In the genomic region with DNA sequence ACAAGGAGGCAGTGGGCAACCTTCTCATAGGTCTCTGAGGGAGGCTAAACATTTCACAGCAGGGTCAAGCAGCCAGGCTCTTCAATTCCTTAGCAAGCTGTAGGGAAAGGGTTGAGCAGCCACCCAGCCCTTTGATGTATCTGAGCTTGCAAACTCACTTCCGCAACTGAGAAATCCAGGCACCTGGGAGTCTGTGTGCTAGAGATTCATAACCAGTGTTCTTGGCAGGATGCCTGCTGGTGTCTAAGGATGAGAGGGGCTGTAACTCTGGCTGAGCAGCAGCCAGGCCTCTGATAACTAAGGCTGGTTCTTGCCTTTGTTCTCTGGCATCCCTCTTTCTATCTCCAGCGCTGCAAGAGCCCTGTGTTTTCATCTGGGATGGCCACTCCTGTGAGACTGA, we compare ENCODE assay signal across 16 mouse cellular contexts. TPM values are rescaled to one million over a fixed set of nuclear protein-coding genes. Genes with fewer than 3 reads are reported as not detected.
DNase-seq lines count a peak whose midpoint lies in the region; ATAC-seq and TF ChIP-seq lines count a peak whose summit lies in the region.
"Had no signal": no experiment of that assay in that cellular context is flagged by ENCODE, and none has a peak within 500 bp of the region (broad histone marks: within the 10 kb centered on the region; RNA-seq: fewer than 3 reads in every experiment).

No protein-coding gene starts in this region.

- no peak for DNase-seq in lung, postnatal 25 days (ENCODE audit: low spot score)
- peak; percentile 36 for DNase-seq in T-cell, adult 2 months (ENCODE audit: low spot score)
- DNase-seq in thymus, adult 2 months = peak; percentile 54
- no peak for DNase-seq in layer of hippocampus, adult 18-20 months (ENCODE audit: low spot score in 2 of 2)
- no peak for DNase-seq in spleen, postnatal 10 days (ENCODE audit: low spot score in 2 of 2)
- DNase-seq: embryo, embryonic 11 days; gastrocnemius, postnatal 10 days; liver, embryonic 13.5 days; midbrain, embryonic 14.5 days had no signal

- H3K9ac ChIP-seq in forebrain, embryonic 13.5 days = no peak overlapping the region
- H3K9ac ChIP-seq in forebrain, embryonic 16.5 days (replicated peaks; ENCODE audit: low read depth, low read length) = no peak overlapping the region
- H3K9ac ChIP-seq in lung, embryonic 15.5 days = no peak overlapping the region
- H3K9ac ChIP-seq: hindbrain, embryonic 13.5 days; liver, embryonic 13.5 days had no signal

- no peak for ATAC-seq in forebrain, embryonic 13.5 days
- no peak for ATAC-seq in forebrain, embryonic 16.5 days
- ATAC-seq in lung, embryonic 15.5 days (ENCODE audit: borderline replicate concordance, extremely low read depth, low FRiP score, low TSS enrichment) = no peak

- WGBS in forebrain, embryonic 13.5 days = 57% methylated on average over 2 of the region's 2 CpGs
- 52% methylated on average over 2 of the region's 2 CpGs for WGBS in forebrain, embryonic 16.5 days
- 22% methylated on average over 2 of the region's 2 CpGs for WGBS in lung, embryonic 15.5 days
- WGBS in thymus, adult 2 months = 6% methylated on average over 2 of the region's 2 CpGs

- no peak for TF ChIP-seq CTCF in thymus, adult 2 months (IDR thresholded peaks at IDR 0.05; ENCODE audit: borderline replicate concordance, control insufficient read depth, extremely low read depth, insufficient read depth, low read length, poor library complexity)

- TF ChIP-seq POLR2A in thymus, adult 2 months (IDR thresholded peaks at IDR 0.05; ENCODE audit: control insufficient read depth, extremely low read depth, insufficient read depth, low read length, poor library complexity) = no peak

- H3K4me3 ChIP-seq in forebrain, embryonic 13.5 days = no peak overlapping the region
- H3K4me3 ChIP-seq in forebrain, embryonic 16.5 days (replicated peaks; ENCODE audit: low read length) = no peak overlapping the region
- H3K4me3 ChIP-seq in lung, embryonic 15.5 days = no peak overlapping the region
- H3K4me3 ChIP-seq in thymus, adult 2 months (ENCODE audit: control insufficient read depth, insufficient read depth, low read length) = no peak overlapping the region
- H3K4me3 ChIP-seq: forebrain, embryonic 10.5 days; hindbrain, embryonic 13.5 days; liver, embryonic 13.5 days had no signal

- peaks cover under 1% of the 10 kb centered on the region; the same call in 1 of the 2 replicates for H3K4me1 ChIP-seq in forebrain, embryonic 13.5 days
- H3K4me1 ChIP-seq in forebrain, embryonic 16.5 days (replicated peaks; ENCODE audit: control insufficient read depth, insufficient read depth, low read length) = no peaks in the 10 kb centered on the region
- H3K4me1 ChIP-seq in lung, embryonic 15.5 days = peaks cover 11% of the 10 kb centered on the region; the same call in 1 of the 2 replicates
- peaks cover 13% of the 10 kb centered on the region for H3K4me1 ChIP-seq in thymus, adult 2 months (replicated peaks; ENCODE audit: control insufficient read depth, insufficient read depth, low read length)
- H3K4me1 ChIP-seq: hindbrain, embryonic 13.5 days had no signal

- H3K27me3 ChIP-seq in forebrain, embryonic 13.5 days = no peaks in the 10 kb centered on the region
- H3K27me3 ChIP-seq in forebrain, embryonic 16.5 days (replicated peaks; ENCODE audit: control insufficient read depth, insufficient read depth, low read length) = no peaks in the 10 kb centered on the region
- H3K27me3 ChIP-seq in lung, embryonic 15.5 days = no peaks in the 10 kb centered on the region
- no peaks in the 10 kb centered on the region for H3K27me3 ChIP-seq in thymus, adult 2 months (ENCODE audit: control insufficient read depth, insufficient read depth, low read length)
- H3K27me3 ChIP-seq: CH12.LX; hindbrain, embryonic 13.5 days; liver, embryonic 13.5 days had no signal

- no peak overlapping the region for H3K4me2 ChIP-seq in forebrain, embryonic 13.5 days
- no peak overlapping the region for H3K4me2 ChIP-seq in forebrain, embryonic 16.5 days (ENCODE audit: low read length)
- no peak overlapping the region for H3K4me2 ChIP-seq in lung, embryonic 15.5 days
- H3K4me2 ChIP-seq: hindbrain, embryonic 13.5 days; liver, embryonic 13.5 days had no signal

- H3K36me3 ChIP-seq in forebrain, embryonic 13.5 days (ENCODE audit: poor library complexity, severe bottlenecking) = no peaks in the 10 kb centered on the region
- H3K36me3 ChIP-seq in forebrain, embryonic 16.5 days (ENCODE audit: control insufficient read depth, insufficient read depth) = no peaks in the 10 kb centered on the region
- H3K36me3 ChIP-seq in lung, embryonic 15.5 days = no peaks in the 10 kb centered on the region
- H3K36me3 ChIP-seq in thymus, adult 2 months (ENCODE audit: control insufficient read depth, insufficient read depth, low read length) = no peaks in the 10 kb centered on the region
- H3K36me3 ChIP-seq: forebrain, embryonic 10.5 days; hindbrain, embryonic 13.5 days; liver, embryonic 13.5 days had no signal

- H3K9me3 ChIP-seq in forebrain, embryonic 13.5 days (replicated peaks) = no peaks in the 10 kb centered on the region
- H3K9me3 ChIP-seq in forebrain, embryonic 16.5 days (ENCODE audit: control insufficient read depth, low read length) = no peaks in the 10 kb centered on the region
- no peaks in the 10 kb centered on the region for H3K9me3 ChIP-seq in lung, embryonic 15.5 days
- H3K9me3 ChIP-seq: forebrain, embryonic 10.5 days; hindbrain, embryonic 13.5 days; liver, embryonic 13.5 days had no signal

- 0 out of 2 replicates have a peak overlapping the region, but pooled peaks have one; percentile 21 for H3K27ac ChIP-seq in forebrain, embryonic 13.5 days
- H3K27ac ChIP-seq in forebrain, embryonic 16.5 days (ENCODE audit: low read length) = no peak overlapping the region
- H3K27ac ChIP-seq in lung, embryonic 15.5 days = 0 out of 2 replicates have a peak overlapping the region, but pooled peaks have one; percentile 21
- peak overlapping the region; percentile 12; the same call in 1 of the 2 replicates for H3K27ac ChIP-seq in thymus, adult 2 months (ENCODE audit: control insufficient read depth, insufficient read depth, low read length)
- H3K27ac ChIP-seq: forebrain, embryonic 10.5 days; hindbrain, embryonic 13.5 days; kidney, postnatal 0 days; liver, embryonic 13.5 days had no signal

RNA-seq across cellular contexts. Expression of gene Rrp12, which starts 5.7 kb away (rescaled TPM):
- 15.8 and 18.1 TPM in 2 replicates for polyA plus RNA-seq in forebrain, embryonic 13.5 days (2015; fragmentation: Nextera tagmentation; extraction: Ambion mirVana)
- polyA plus RNA-seq in forebrain, embryonic 16.5 days (2015; fragmentation: Nextera tagmentation; extraction: Ambion mirVana) = 19.5 and 21.0 TPM in 2 replicates
- polyA plus RNA-seq in lung, embryonic 15.5 days (2015; fragmentation: Nextera tagmentation; extraction: Ambion mirVana) = 13.7 and 13.8 TPM in 2 replicates
- polyA plus RNA-seq in thymus, adult 2 months (2012; rRNA removed) = 9.7 and 10.9 TPM in 2 replicates
- 10 to 100 TPM; 31.8 to 32.2 TPM for total RNA-seq in layer of hippocampus, adult 18-20 months (2021)

RNA-seq across cellular contexts. Expression of gene Pgam1, which starts 10.0 kb away (rescaled TPM):
- polyA plus RNA-seq in forebrain, embryonic 13.5 days (2015; fragmentation: Nextera tagmentation; extraction: Ambion mirVana) = 505 and 567 TPM in 2 replicates
- polyA plus RNA-seq in forebrain, embryonic 16.5 days (2015; fragmentation: Nextera tagmentation; extraction: Ambion mirVana) = 480 and 488 TPM in 2 replicates
- 619 and 635 TPM in 2 replicates for polyA plus RNA-seq in lung, embryonic 15.5 days (2015; fragmentation: Nextera tagmentation; extraction: Ambion mirVana)
- 187 and 200 TPM in 2 replicates for polyA plus RNA-seq in thymus, adult 2 months (2012; rRNA removed)
- 100 to 1,000 TPM; 541 to 553 TPM for total RNA-seq in layer of hippocampus, adult 18-20 months (2021)

RNA-seq across cellular contexts. Expression of gene Exosc1, which starts 31.5 kb away (rescaled TPM):
- polyA plus RNA-seq in forebrain, embryonic 13.5 days (2015; fragmentation: Nextera tagmentation; extraction: Ambion mirVana) = 83.2 and 86.5 TPM in 2 replicates
- 71.0 and 72.3 TPM in 2 replicates for polyA plus RNA-seq in forebrain, embryonic 16.5 days (2015; fragmentation: Nextera tagmentation; extraction: Ambion mirVana)
- polyA plus RNA-seq in lung, embryonic 15.5 days (2015; fragmentation: Nextera tagmentation; extraction: Ambion mirVana) = 71.4 and 72.6 TPM in 2 replicates
- polyA plus RNA-seq in thymus, adult 2 months (2012; rRNA removed) = 20.3 and 20.5 TPM in 2 replicates
- total RNA-seq in layer of hippocampus, adult 18-20 months (2021) = 10 to 100 TPM; 24.9 to 28.3 TPM

RNA-seq across cellular contexts. Expression of gene Zdhhc16, which starts 31.6 kb away (rescaled TPM):
- polyA plus RNA-seq in forebrain, embryonic 13.5 days (2015; fragmentation: Nextera tagmentation; extraction: Ambion mirVana) = 86.5 and 96.5 TPM in 2 replicates
- polyA plus RNA-seq in forebrain, embryonic 16.5 days (2015; fragmentation: Nextera tagmentation; extraction: Ambion mirVana) = 90.2 and 99.3 TPM in 2 replicates
- 88.1 and 96.2 TPM in 2 replicates for polyA plus RNA-seq in lung, embryonic 15.5 days (2015; fragmentation: Nextera tagmentation; extraction: Ambion mirVana)
- polyA plus RNA-seq in thymus, adult 2 months (2012; rRNA removed) = 162 and 176 TPM in 2 replicates
- total RNA-seq in layer of hippocampus, adult 18-20 months (2021) = 10 to 100 TPM; 34.6 to 38.8 TPM

RNA-seq across cellular contexts. Expression of gene Frat2, which starts 53.8 kb away (rescaled TPM):
- 10.4 and 12.4 TPM in 2 replicates for polyA plus RNA-seq in forebrain, embryonic 13.5 days (2015; fragmentation: Nextera tagmentation; extraction: Ambion mirVana)
- 10.4 and 12.2 TPM in 2 replicates for polyA plus RNA-seq in forebrain, embryonic 16.5 days (2015; fragmentation: Nextera tagmentation; extraction: Ambion mirVana)
- polyA plus RNA-seq in lung, embryonic 15.5 days (2015; fragmentation: Nextera tagmentation; extraction: Ambion mirVana) = 4.1 and 4.4 TPM in 2 replicates
- polyA plus RNA-seq in thymus, adult 2 months (2012; rRNA removed) = 27.4 and 44.5 TPM in 2 replicates
- 10 to 100 TPM; 12.9 to 13.1 TPM for total RNA-seq in layer of hippocampus, adult 18-20 months (2021)

Comparison
In these comparisons a context has a peak if more than half of its experiments do, and no peak if none do; other contexts are left out.
1. DNase-seq: peak in T-cell, adult 2 months (single experiment) and thymus, adult 2 months (single experiment); none in lung, postnatal 25 days (single experiment), layer of hippocampus, adult 18-20 months (0 of 2) and spleen, postnatal 10 days (0 of 2).